Comparison of ENCODE assay signal across 9 mouse cellular contexts in genomic region chr9:55539661-55540390, GRCm38 (mm10). TPM values are rescaled to one million over a fixed set of nuclear protein-coding genes. Genes with fewer than 3 reads are reported as not detected.
DNase-seq lines count a peak whose midpoint lies in the region; ATAC-seq and TF ChIP-seq lines count a peak whose summit lies in the region.
"Had no signal": no experiment of that assay in that cellular context is flagged by ENCODE, and none has a peak within 500 bp of the region (broad histone marks: within the 10 kb centered on the region; RNA-seq: fewer than 3 reads in every experiment).

No protein-coding gene starts in this region.

- intact Hi-C loops in gastrocnemius, adult 2 months (cut with DNase I), result no loop called here

- 2% methylated on average over 31 of the region's 31 CpGs for WGBS in lung, embryonic 14.5 days
- 2% methylated on average over 31 of the region's 31 CpGs for WGBS in embryonic facial prominence, embryonic 13.5 days
- 2% methylated on average over 31 of the region's 31 CpGs for WGBS in hindbrain, embryonic 16.5 days
- WGBS in midbrain, embryonic 15.5 days, result 2% methylated on average over 31 of the region's 31 CpGs

- H3K27ac ChIP-seq in lung, embryonic 14.5 days (ENCODE audit: low read depth), result no peak overlapping the region
- 0 out of 2 replicates have a peak overlapping the region, but pooled peaks have one; percentile 62 for H3K27ac ChIP-seq in embryonic facial prominence, embryonic 13.5 days
- no peak overlapping the region for H3K27ac ChIP-seq in hindbrain, embryonic 16.5 days (ENCODE audit: low read depth, low read length)
- H3K27ac ChIP-seq in midbrain, embryonic 15.5 days, result no peak overlapping the region
- no peak overlapping the region for H3K27ac ChIP-seq in gastrocnemius, adult 2 months

- DNase-seq in lung, embryonic 14.5 days, result peak; percentile 47
- no peak for DNase-seq in lung, postnatal 10 days
- no peak for DNase-seq in gastrocnemius, adult 2 months
- DNase-seq in gastrocnemius, postnatal 4 days (ENCODE audit: low spot score in 2 of 2), result no peak
- no peak for DNase-seq in spleen, postnatal 36 days (ENCODE audit: low spot score in 2 of 2)

- peaks cover 68% of the 10 kb centered on the region for H3K27me3 ChIP-seq in lung, embryonic 14.5 days (ENCODE audit: insufficient read depth, low read length)
- H3K27me3 ChIP-seq in embryonic facial prominence, embryonic 13.5 days, result peaks cover 82% of the 10 kb centered on the region
- H3K27me3 ChIP-seq in hindbrain, embryonic 16.5 days (replicated peaks; ENCODE audit: control insufficient read depth, insufficient read depth, low read length), result peaks cover 51% of the 10 kb centered on the region
- H3K27me3 ChIP-seq in midbrain, embryonic 15.5 days (replicated peaks), result peaks cover 60% of the 10 kb centered on the region

- peak overlapping the region; percentile 40 for H3K4me3 ChIP-seq in lung, embryonic 14.5 days (ENCODE audit: low read depth, low read length)
- H3K4me3 ChIP-seq in embryonic facial prominence, embryonic 13.5 days, result peak overlapping the region; percentile 48
- H3K4me3 ChIP-seq in hindbrain, embryonic 16.5 days (ENCODE audit: low read length), result 0 out of 2 replicates have a peak overlapping the region, but pooled peaks have one; percentile 39
- no peak overlapping the region for H3K4me3 ChIP-seq in midbrain, embryonic 15.5 days
- no peak overlapping the region for H3K4me3 ChIP-seq in gastrocnemius, adult 2 months

- peak overlapping the region; percentile 79 for H3K4me2 ChIP-seq in lung, embryonic 14.5 days
- peak overlapping the region; percentile 79 for H3K4me2 ChIP-seq in embryonic facial prominence, embryonic 13.5 days
- peak overlapping the region; percentile 61 for H3K4me2 ChIP-seq in hindbrain, embryonic 16.5 days (ENCODE audit: low read length)
- H3K4me2 ChIP-seq in midbrain, embryonic 15.5 days, result peak overlapping the region; percentile 66; the same call in 1 of the 2 replicates

- no peak for ATAC-seq in lung, embryonic 14.5 days (ENCODE audit: insufficient read depth)
- ATAC-seq in embryonic facial prominence, embryonic 13.5 days (ENCODE audit: insufficient number of reproducible peaks, insufficient read depth, low FRiP score, low TSS enrichment, low read depth), result no peak
- no peak for ATAC-seq in hindbrain, embryonic 16.5 days
- ATAC-seq in midbrain, embryonic 15.5 days (replicated peaks), result no peak

- peaks cover 8% of the 10 kb centered on the region; the same call in 1 of the 2 replicates for H3K4me1 ChIP-seq in lung, embryonic 14.5 days (ENCODE audit: insufficient read depth)
- H3K4me1 ChIP-seq in embryonic facial prominence, embryonic 13.5 days, result peaks cover 40% of the 10 kb centered on the region
- H3K4me1 ChIP-seq in hindbrain, embryonic 16.5 days (ENCODE audit: control insufficient read depth, insufficient read depth, low read depth, low read length), result peaks cover 13% of the 10 kb centered on the region
- peaks cover 26% of the 10 kb centered on the region for H3K4me1 ChIP-seq in midbrain, embryonic 15.5 days

- no peaks in the 10 kb centered on the region for H3K9me3 ChIP-seq in lung, embryonic 14.5 days (ENCODE audit: low read depth, low read length)
- no peaks in the 10 kb centered on the region for H3K9me3 ChIP-seq in embryonic facial prominence, embryonic 13.5 days
- no peaks in the 10 kb centered on the region for H3K9me3 ChIP-seq in hindbrain, embryonic 16.5 days (ENCODE audit: control insufficient read depth, low read length)
- H3K9me3 ChIP-seq in midbrain, embryonic 15.5 days, result no peaks in the 10 kb centered on the region

- no peak overlapping the region for H3K9ac ChIP-seq in lung, embryonic 14.5 days
- H3K9ac ChIP-seq in embryonic facial prominence, embryonic 13.5 days, result peak overlapping the region; percentile 61
- H3K9ac ChIP-seq in hindbrain, embryonic 16.5 days (ENCODE audit: low read depth, low read length), result no peak overlapping the region
- no peak overlapping the region for H3K9ac ChIP-seq in midbrain, embryonic 15.5 days

- no peak for TF ChIP-seq CTCF in lung, embryonic 14.5 days (IDR thresholded peaks at IDR 0.05; ENCODE audit: low read depth)
- no peak for TF ChIP-seq CTCF in gastrocnemius, adult 2 months (IDR thresholded peaks at IDR 0.05)

- no peaks in the 10 kb centered on the region for H3K36me3 ChIP-seq in lung, embryonic 14.5 days (ENCODE audit: insufficient read depth)
- no peaks in the 10 kb centered on the region for H3K36me3 ChIP-seq in embryonic facial prominence, embryonic 13.5 days
- H3K36me3 ChIP-seq in hindbrain, embryonic 16.5 days (ENCODE audit: control insufficient read depth, insufficient read depth, low read length), result no peaks in the 10 kb centered on the region
- H3K36me3 ChIP-seq in midbrain, embryonic 15.5 days (replicated peaks), result no peaks in the 10 kb centered on the region

RNA-seq across cellular contexts. Expression of gene Isl2, which starts 1.4 kb away (rescaled TPM):
- 0.12 TPM in 1 of 2 replicates, not detected in the other for polyA plus RNA-seq in lung, embryonic 14.5 days (2014; fragmentation: Nextera tagmentation; extraction: Ambion mirVana)
- 3.3 and 4.0 TPM in 2 replicates for polyA plus RNA-seq in embryonic facial prominence, embryonic 13.5 days (2015; fragmentation: Nextera tagmentation; extraction: Ambion mirVana)
- polyA plus RNA-seq in hindbrain, embryonic 16.5 days (2015; fragmentation: Nextera tagmentation; extraction: Ambion mirVana), result 1.8 and 3.6 TPM in 2 replicates
- polyA plus RNA-seq in midbrain, embryonic 15.5 days (2015; fragmentation: Nextera tagmentation; extraction: Ambion mirVana), result 2.0 and 3.5 TPM in 2 replicates
- not detected for total RNA-seq in gastrocnemius, adult 2 months (2021)
- total RNA-seq in gastrocnemius, postnatal 4 days (2021), result not detected
- total RNA-seq: heart, adult 18-20 months had no signal

RNA-seq across cellular contexts. Expression of gene Etfa, which starts 27.8 kb away (rescaled TPM):
- polyA plus RNA-seq in lung, embryonic 14.5 days (2014; fragmentation: Nextera tagmentation; extraction: Ambion mirVana), result 194 and 201 TPM in 2 replicates
- polyA plus RNA-seq in embryonic facial prominence, embryonic 13.5 days (2015; fragmentation: Nextera tagmentation; extraction: Ambion mirVana), result 176 and 189 TPM in 2 replicates
- polyA plus RNA-seq in hindbrain, embryonic 16.5 days (2015; fragmentation: Nextera tagmentation; extraction: Ambion mirVana), result 99.7 and 111 TPM in 2 replicates
- 71.4 and 81.8 TPM in 2 replicates for polyA plus RNA-seq in midbrain, embryonic 15.5 days (2015; fragmentation: Nextera tagmentation; extraction: Ambion mirVana)
- 100 to 1,000 TPM; 217 to 370 TPM for total RNA-seq in gastrocnemius, adult 2 months (2021)
- 100 to 1,000 TPM; 212 to 213 TPM for total RNA-seq in gastrocnemius, postnatal 4 days (2021)

Comparison
In these comparisons a context has a peak if more than half of its experiments do, and no peak if none do; other contexts are left out.
1. H3K4me3 ChIP-seq: peak in lung, embryonic 14.5 days (single experiment), embryonic facial prominence, embryonic 13.5 days (single experiment) and hindbrain, embryonic 16.5 days (single experiment); none in midbrain, embryonic 15.5 days (single experiment) and gastrocnemius, adult 2 months (single experiment).
2. Peak in every context shown above with its lines, with median percentiles within 50 percentile points of each other: H3K4me2 ChIP-seq.